Mouse (Mus musculus) G1E (cell line): ENCODE measurements around the gene Pcsk1n.

Experiments
- CTCF ChIP-seq: IDR thresholded peaks from 2 replicates; pipeline ENCODE4 v1.5.1; 2012; ENCODE audit warnings: low read depth, low read length, inconsistent platforms, mixed read lengths
- GATA1 ChIP-seq: IDR thresholded peaks from 2 replicates; pipeline ENCODE4 v1.6.1; 2012; ENCODE audit warnings: borderline replicate concordance, low read length, inconsistent platforms, mixed read lengths
- GATA2 ChIP-seq: IDR thresholded peaks from 2 replicates; pipeline ENCODE4 v1.6.1; 2012; ENCODE audit warnings: low read depth, low read length, inconsistent platforms, borderline replicate concordance
- POLR2AphosphoS5 ChIP-seq: IDR thresholded peaks from 2 replicates; pipeline ENCODE4 v1.6.1; 2012; ENCODE audit warnings: low read depth, low read length, inconsistent platforms; ENCODE audit not compliant: insufficient replicate concordance
- TAL1 ChIP-seq: conservative IDR thresholded peaks from 2 replicates; pipeline ENCODE4 v1.6.1; 2012; ENCODE audit warnings: low read depth, low read length, inconsistent platforms, mixed read lengths

DNA sequence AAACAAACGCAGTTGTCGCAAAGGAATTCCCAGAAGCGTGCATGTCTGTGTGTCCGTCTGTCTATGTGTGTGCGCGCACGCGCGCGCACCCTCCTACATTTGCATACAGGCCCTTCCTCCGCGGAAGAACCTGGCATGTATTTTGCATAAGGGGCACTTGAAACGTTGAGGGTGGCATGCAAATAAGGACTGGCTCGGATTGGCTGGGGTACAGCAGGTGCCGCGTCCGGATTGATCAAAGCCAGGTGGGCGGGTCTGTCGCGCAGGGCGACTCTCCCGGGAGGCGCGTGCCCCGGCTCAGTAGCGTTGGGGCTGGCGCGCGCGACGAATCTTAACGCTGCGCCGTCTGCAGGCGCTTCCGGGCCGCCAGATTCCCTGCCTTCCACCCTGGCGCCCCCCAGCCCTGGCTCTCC, 41.6 kb upstream of the Pcsk1n start, which contains the start of gene Pim2:
- no peak for TF ChIP-seq CTCF
- no peak for TF ChIP-seq TAL1
- TF ChIP-seq GATA1 = no peak
- no peak for TF ChIP-seq GATA2
- TF ChIP-seq POLR2AphosphoS5 = no peak
